ENCODE assay signal across 8 mouse cellular contexts in genomic region chr4:141131531-141132061, GRCm38 (mm10). TPM values are rescaled to one million over a fixed set of nuclear protein-coding genes. Genes with fewer than 3 reads are reported as not detected.
DNase-seq lines count a peak whose midpoint lies in the region; ATAC-seq lines count a peak whose summit lies in the region.

No protein-coding gene starts in this region.

- H3K9ac ChIP-seq in embryonic facial prominence, embryonic 11.5 days (replicated peaks; ENCODE audit: low read length), result no peak overlapping the region
- H3K9ac ChIP-seq in lung, embryonic 16.5 days (ENCODE audit: low read length), result peak overlapping the region; percentile 43

- 56% methylated on average over 5 of the region's 5 CpGs for WGBS in embryonic facial prominence, embryonic 11.5 days
- 31% methylated on average over 5 of the region's 5 CpGs for WGBS in lung, embryonic 16.5 days

- H3K4me2 ChIP-seq in embryonic facial prominence, embryonic 11.5 days (ENCODE audit: low read depth, low read length), result no peak overlapping the region
- H3K4me2 ChIP-seq in lung, embryonic 16.5 days (ENCODE audit: low read depth, low read length), result peak overlapping the region; percentile 38

- DNase-seq in embryonic facial prominence, embryonic 11.5 days (ENCODE audit: low spot score), result peak; percentile 35
- peak; percentile 92 for DNase-seq in kidney, adult 9 months
- no peak for DNase-seq in gastrocnemius, postnatal 25 days
- DNase-seq in B cell, adult 2 months, result no peak
- no peak for DNase-seq in ovary, postnatal 10 days (ENCODE audit: low spot score)

- H3K36me3 ChIP-seq in embryonic facial prominence, embryonic 11.5 days (replicated peaks; ENCODE audit: control insufficient read depth, insufficient read depth, low read depth, low read length), result no peaks in the 10 kb centered on the region; the same call in 1 of the 2 replicates
- no peaks in the 10 kb centered on the region for H3K36me3 ChIP-seq in lung, embryonic 16.5 days (ENCODE audit: control insufficient read depth, insufficient read depth, low read length)

- 0 out of 2 replicates have a peak overlapping the region, but pooled peaks have one; percentile 14 for H3K27ac ChIP-seq in brown adipose tissue, adult 24 weeks (replicated peaks; ENCODE audit: low read depth, low read length)
- H3K27ac ChIP-seq in embryonic facial prominence, embryonic 11.5 days (replicated peaks; ENCODE audit: low read depth, low read length), result peak overlapping the region; percentile 57; the same call in 1 of the 2 replicates
- H3K27ac ChIP-seq in lung, embryonic 16.5 days (ENCODE audit: low read length), result peak overlapping the region; percentile 97

- H3K27me3 ChIP-seq in embryonic facial prominence, embryonic 11.5 days (ENCODE audit: control insufficient read depth, insufficient read depth, low read length), result no peaks in the 10 kb centered on the region
- H3K27me3 ChIP-seq in lung, embryonic 16.5 days (ENCODE audit: control insufficient read depth, insufficient read depth, low read depth, low read length), result no peaks in the 10 kb centered on the region

- H3K4me3 ChIP-seq in brown adipose tissue, adult 24 weeks (ENCODE audit: insufficient read depth, low read depth, low read length), result no peak overlapping the region
- H3K4me3 ChIP-seq in embryonic facial prominence, embryonic 11.5 days (ENCODE audit: low read depth, low read length), result no peak overlapping the region
- H3K4me3 ChIP-seq in lung, embryonic 16.5 days (ENCODE audit: low read length), result no peak overlapping the region

- H3K9me3 ChIP-seq in embryonic facial prominence, embryonic 11.5 days (replicated peaks; ENCODE audit: control insufficient read depth, low read length), result no peaks in the 10 kb centered on the region
- no peaks in the 10 kb centered on the region for H3K9me3 ChIP-seq in lung, embryonic 16.5 days (ENCODE audit: control insufficient read depth, low read length)

- no peak for ATAC-seq in embryonic facial prominence, embryonic 11.5 days (replicated peaks; ENCODE audit: insufficient number of reproducible peaks, low FRiP score, low TSS enrichment, low read depth)
- peak; percentile 81 for ATAC-seq in lung, embryonic 16.5 days (ENCODE audit: low read depth)
- no peak for ATAC-seq in megakaryocyte, adult 5-6 weeks (ENCODE audit: poor library complexity, severe bottlenecking)

- peaks cover 58% of the 10 kb centered on the region for H3K4me1 ChIP-seq in brown adipose tissue, adult 24 weeks (ENCODE audit: control insufficient read depth, insufficient read depth, insufficient read length, low read length)
- peaks cover 5% of the 10 kb centered on the region; the same call in 1 of the 2 replicates for H3K4me1 ChIP-seq in embryonic facial prominence, embryonic 11.5 days (ENCODE audit: control insufficient read depth, insufficient read depth, low read length)
- H3K4me1 ChIP-seq in lung, embryonic 16.5 days (replicated peaks; ENCODE audit: control insufficient read depth, insufficient read depth, low read length), result peaks cover 65% of the 10 kb centered on the region

RNA-seq across cellular contexts. Expression of gene Szrd1, which starts 8.0 kb away (rescaled TPM):
- polyA plus RNA-seq in brown adipose tissue, adult 24 weeks (2012; ENCODE audit: insufficient read depth, insufficient read length, missing spikeins), result 52.2 and 85.4 TPM in 2 replicates
- 36.3 and 36.6 TPM in 2 replicates for polyA plus RNA-seq in embryonic facial prominence, embryonic 11.5 days (2014; fragmentation: Nextera tagmentation; extraction: Ambion mirVana)
- polyA plus RNA-seq in lung, embryonic 16.5 days (2015; fragmentation: Nextera tagmentation; extraction: Ambion mirVana), result 42.4 and 44.6 TPM in 2 replicates
- total RNA-seq in megakaryocyte, adult 5-6 weeks (2015), result 45.4 and 46.8 TPM in 2 replicates
- total RNA-seq in megakaryocyte, adult 5-6 weeks (2017), result 41.0 and 46.9 TPM in 2 replicates
- 100 to 1,000 TPM; 131 to 162 TPM for total RNA-seq in gastrocnemius, postnatal 25 days (2021)

RNA-seq across cellular contexts. Expression of gene Fbxo42, which starts 16.1 kb away (rescaled TPM):
- 4.4 and 5.3 TPM in 2 replicates for polyA plus RNA-seq in brown adipose tissue, adult 24 weeks (2012; ENCODE audit: insufficient read depth, insufficient read length, missing spikeins)
- 23.7 and 25.2 TPM in 2 replicates for polyA plus RNA-seq in embryonic facial prominence, embryonic 11.5 days (2014; fragmentation: Nextera tagmentation; extraction: Ambion mirVana)
- polyA plus RNA-seq in lung, embryonic 16.5 days (2015; fragmentation: Nextera tagmentation; extraction: Ambion mirVana), result 19.3 and 21.1 TPM in 2 replicates
- total RNA-seq in megakaryocyte, adult 5-6 weeks (2015), result 14.1 and 16.3 TPM in 2 replicates
- 10.0 and 12.6 TPM in 2 replicates for total RNA-seq in megakaryocyte, adult 5-6 weeks (2017)
- total RNA-seq in gastrocnemius, postnatal 25 days (2021), result 1 to 10 TPM; 7.3 to 9.6 TPM

RNA-seq across cellular contexts. Expression of gene Spata21, which starts 43.5 kb away (rescaled TPM):
- polyA plus RNA-seq in brown adipose tissue, adult 24 weeks (2012; ENCODE audit: insufficient read depth, insufficient read length, missing spikeins), result not detected in 2 replicates
- polyA plus RNA-seq in embryonic facial prominence, embryonic 11.5 days (2014; fragmentation: Nextera tagmentation; extraction: Ambion mirVana), result not detected in 2 replicates
- polyA plus RNA-seq in lung, embryonic 16.5 days (2015; fragmentation: Nextera tagmentation; extraction: Ambion mirVana), result 0.14 and 0.51 TPM in 2 replicates
- total RNA-seq in megakaryocyte, adult 5-6 weeks (2015), result not detected in 2 replicates
- not detected in 2 replicates for total RNA-seq in megakaryocyte, adult 5-6 weeks (2017)
- not detected for total RNA-seq in gastrocnemius, postnatal 25 days (2021)

RNA-seq across cellular contexts. Expression of gene Necap2, which starts 53.4 kb away (rescaled TPM):
- polyA plus RNA-seq in brown adipose tissue, adult 24 weeks (2012; ENCODE audit: insufficient read depth, insufficient read length, missing spikeins), result 24.2 and 29.4 TPM in 2 replicates
- 57.0 and 64.9 TPM in 2 replicates for polyA plus RNA-seq in embryonic facial prominence, embryonic 11.5 days (2014; fragmentation: Nextera tagmentation; extraction: Ambion mirVana)
- 108 and 116 TPM in 2 replicates for polyA plus RNA-seq in lung, embryonic 16.5 days (2015; fragmentation: Nextera tagmentation; extraction: Ambion mirVana)
- 70.2 and 72.2 TPM in 2 replicates for total RNA-seq in megakaryocyte, adult 5-6 weeks (2015)
- total RNA-seq in megakaryocyte, adult 5-6 weeks (2017), result 126 and 133 TPM in 2 replicates
- total RNA-seq in gastrocnemius, postnatal 25 days (2021), result 10 to 100 TPM; 12.6 to 14.5 TPM

Comparison
In these comparisons a context has a peak if more than half of its experiments do, and no peak if none do; other contexts are left out.
1. H3K27ac ChIP-seq: peak in every context shown above with its lines; median percentile 97 in lung, embryonic 16.5 days; 57 in embryonic facial prominence, embryonic 11.5 days; 14 in brown adipose tissue, adult 24 weeks.
2. DNase-seq: peak in embryonic facial prominence, embryonic 11.5 days (single experiment) and kidney, adult 9 months (single experiment); none in gastrocnemius, postnatal 25 days (single experiment), B cell, adult 2 months (0 of 2) and ovary, postnatal 10 days (single experiment).